Comparison of ENCODE assay signal across 9 mouse cellular contexts in the genomic region with DNA sequence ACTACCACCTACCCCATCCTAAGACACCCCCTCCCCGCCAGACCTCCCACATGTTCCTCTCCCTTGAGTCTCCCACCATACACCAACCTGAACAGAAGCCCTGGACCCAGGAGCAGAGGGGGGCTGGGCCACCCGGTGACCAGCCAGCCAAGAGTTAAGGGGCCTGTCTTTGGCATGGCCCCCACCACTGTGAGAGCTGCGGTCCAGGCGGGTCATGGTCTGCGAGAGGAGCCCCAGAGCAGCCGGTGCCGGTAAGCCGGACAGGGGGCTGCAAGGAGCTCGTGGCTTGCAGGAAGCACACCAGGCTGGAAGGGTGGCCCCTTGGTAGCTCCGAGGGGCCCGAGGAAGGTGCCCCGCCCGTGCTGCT. TPM values are rescaled to one million over a fixed set of nuclear protein-coding genes. Genes with fewer than 3 reads are reported as not detected.
DNase-seq lines count a peak whose midpoint lies in the region; ATAC-seq and TF ChIP-seq lines count a peak whose summit lies in the region.
"Had no signal": no experiment of that assay in that cellular context is flagged by ENCODE, and none has a peak within 500 bp of the region (broad histone marks: within the 10 kb centered on the region; RNA-seq: fewer than 3 reads in every experiment).

No protein-coding gene starts in this region.

- TF ChIP-seq RAD21 in CH12.LX (IDR thresholded peaks at IDR 0.05; ENCODE audit: low read depth, low read length) = no peak

- dilution Hi-C loops in CH12.LX (cut with MboI; ENCODE audit: extremely low pct_ligation_motif_present, extremely low pct_unique_long_range_greater_than_20kb, low sequenced_read_pairs) = no loop called here

- peak in 1 of 2 experiments; percentile 27 for DNase-seq in heart, adult 2 months
- DNase-seq in heart, postnatal 36 days = no peak
- no peak for DNase-seq in CH12.LX (ENCODE audit: extremely low read depth)
- DNase-seq in forebrain, embryonic 10.5 days (ENCODE audit: extremely low spot score, low spot score) = no peak
- DNase-seq in limb, embryonic 14.5 days (ENCODE audit: low spot score) = no peak
- DNase-seq in stomach, postnatal 0 days (ENCODE audit: low spot score) = no peak
- DNase-seq in embryo, embryonic 10.5 days (ENCODE audit: low spot score) = no peak
- DNase-seq in natural killer cell, adult 2 months (ENCODE audit: low spot score in 2 of 2) = no peak

- intact Hi-C loops in heart, adult 2 months (cut with DNase I) = loop anchor here (2.0 kb wide), 1 partner anchor 35 kb away; the partner anchor contains the start of gene Cbx1
- intact Hi-C loops in heart, postnatal 36 days (cut with DNase I) = no loop called here

- no peaks in the 10 kb centered on the region for H3K9me3 ChIP-seq in CH12.LX (replicated peaks; ENCODE audit: low read length)
- no peaks in the 10 kb centered on the region for H3K9me3 ChIP-seq in forebrain, embryonic 10.5 days
- H3K9me3 ChIP-seq in limb, embryonic 14.5 days (ENCODE audit: control insufficient read depth, low read length) = no peaks in the 10 kb centered on the region
- H3K9me3 ChIP-seq in stomach, postnatal 0 days (ENCODE audit: control insufficient read depth, low read length) = no peaks in the 10 kb centered on the region

- H3K36me3 ChIP-seq in heart, adult 2 months (ENCODE audit: control insufficient read depth, insufficient read depth, low read length) = peaks cover 7% of the 10 kb centered on the region
- peaks cover 53 to 70% of the 10 kb centered on the region in 2 experiments for H3K36me3 ChIP-seq in CH12.LX (replicated peaks in 1 of 2; ENCODE audit: control insufficient read depth in 1 of 2, insufficient read depth in 1 of 2, low read length in 1 of 2)
- H3K36me3 ChIP-seq in forebrain, embryonic 10.5 days (replicated peaks) = peaks cover 86% of the 10 kb centered on the region
- H3K36me3 ChIP-seq in limb, embryonic 14.5 days (ENCODE audit: control insufficient read depth, insufficient read depth, low read length) = peaks cover 63% of the 10 kb centered on the region
- peaks cover 29% of the 10 kb centered on the region for H3K36me3 ChIP-seq in stomach, postnatal 0 days (ENCODE audit: control insufficient read depth, insufficient read depth, low read length)

- TF ChIP-seq POLR2A in heart, adult 2 months (IDR thresholded peaks at IDR 0.05; ENCODE audit: insufficient read depth, low read depth, low read length) = no peak
- no peak for TF ChIP-seq POLR2A in CH12.LX (IDR thresholded peaks at IDR 0.05; ENCODE audit: low read depth, low read length)
- TF ChIP-seq POLR2A in limb, embryonic 14.5 days (IDR thresholded peaks at IDR 0.05; ENCODE audit: borderline replicate concordance, extremely low read depth, insufficient read depth, insufficient read length) = no peak

- H3K27me3 ChIP-seq in heart, adult 2 months (ENCODE audit: control insufficient read depth, insufficient read depth, low read length) = no peaks in the 10 kb centered on the region
- H3K27me3 ChIP-seq in CH12.LX (replicated peaks) = no peaks in the 10 kb centered on the region
- no peaks in the 10 kb centered on the region for H3K27me3 ChIP-seq in forebrain, embryonic 10.5 days (ENCODE audit: poor library complexity, severe bottlenecking)
- no peaks in the 10 kb centered on the region for H3K27me3 ChIP-seq in limb, embryonic 14.5 days (ENCODE audit: control insufficient read depth, insufficient read depth, low read length)
- no peaks in the 10 kb centered on the region for H3K27me3 ChIP-seq in stomach, postnatal 0 days (ENCODE audit: control insufficient read depth, insufficient read depth, low read length)
- H3K27me3 ChIP-seq: Patski had no signal

- peak overlapping the region; percentile 49 for H3K27ac ChIP-seq in heart, adult 2 months
- H3K27ac ChIP-seq in CH12.LX (ENCODE audit: insufficient read depth, low read depth) = peak overlapping the region; percentile 99
- H3K27ac ChIP-seq in forebrain, embryonic 10.5 days = peak overlapping the region; percentile 88
- 0 out of 2 replicates have a peak overlapping the region, but pooled peaks have one; percentile 48 for H3K27ac ChIP-seq in limb, embryonic 14.5 days (replicated peaks; ENCODE audit: low read depth, low read length)
- H3K27ac ChIP-seq in stomach, postnatal 0 days (replicated peaks) = 0 out of 2 replicates have a peak overlapping the region, but pooled peaks have one; percentile 24

- H3K4me3 ChIP-seq in heart, adult 2 months = peak overlapping the region; percentile 83
- H3K4me3 ChIP-seq in CH12.LX (replicated peaks in 1 of 3; ENCODE audit: low read depth in 2 of 3, low read length in 2 of 3, poor library complexity in 1 of 3) = peak overlapping the region; percentile 67 to 79 (median 74)
- peak overlapping the region; percentile 66 for H3K4me3 ChIP-seq in forebrain, embryonic 10.5 days
- peak overlapping the region; percentile 49 for H3K4me3 ChIP-seq in limb, embryonic 14.5 days (replicated peaks; ENCODE audit: low read length)
- peak overlapping the region; percentile 42 for H3K4me3 ChIP-seq in stomach, postnatal 0 days (ENCODE audit: low read depth, low read length)

- no peak for TF ChIP-seq EP300 in heart, adult 2 months (IDR thresholded peaks at IDR 0.05; ENCODE audit: insufficient read depth, low read depth, low read length)
- TF ChIP-seq EP300 in CH12.LX (IDR thresholded peaks at IDR 0.05; ENCODE audit: low read length) = peak; percentile 1; the same call in 1 of the 2 replicates
- TF ChIP-seq EP300 in stomach, postnatal 0 days (optimal IDR thresholded peaks at IDR 0.05) = no peak

- TF ChIP-seq CTCF in heart, adult 2 months (IDR thresholded peaks at IDR 0.05) = no peak
- no peak for TF ChIP-seq CTCF in CH12.LX (conservative IDR thresholded peaks at IDR 0.05 in 1 of 2, IDR thresholded peaks at IDR 0.05 in 1 of 2; ENCODE audit: low read depth in 2 of 2, low read length in 2 of 2)
- TF ChIP-seq CTCF in stomach, postnatal 0 days (IDR thresholded peaks at IDR 0.05; ENCODE audit: low read depth) = no peak

- H3K9ac ChIP-seq in heart, adult 2 months (ENCODE audit: low read depth, low read length) = peak overlapping the region; percentile 54
- peak overlapping the region; percentile 95 for H3K9ac ChIP-seq in CH12.LX (ENCODE audit: insufficient read depth, low read depth)
- H3K9ac ChIP-seq in limb, embryonic 14.5 days (ENCODE audit: low read depth, low read length, severe bottlenecking) = peak overlapping the region; percentile 43
- peak overlapping the region; percentile 52 for H3K9ac ChIP-seq in stomach, postnatal 0 days (ENCODE audit: low read length)

- 13% methylated on average over 13 of the region's 13 CpGs for WGBS in heart, adult 2 months
- WGBS in forebrain, embryonic 10.5 days = 7% methylated on average over 13 of the region's 13 CpGs
- WGBS in limb, embryonic 14.5 days = 13% methylated on average over 8 of the region's 13 CpGs
- 12% methylated on average over 13 of the region's 13 CpGs for WGBS in stomach, postnatal 0 days

- peaks cover 13% of the 10 kb centered on the region for H3K79me2 ChIP-seq in heart, adult 2 months (replicated peaks; ENCODE audit: control insufficient read depth, insufficient read depth, low read length)
- peaks cover 85% of the 10 kb centered on the region for H3K79me2 ChIP-seq in CH12.LX (replicated peaks; ENCODE audit: control insufficient read depth, extremely low read depth, insufficient read depth, poor library complexity, severe bottlenecking)

- in situ Hi-C loops in CH12.LX (cut with MboI; ENCODE audit: low pct_ligation_motif_present, low pct_unique_long_range_greater_than_20kb, low sequenced_read_pairs) = no loop called here

- peaks cover 23% of the 10 kb centered on the region for H3K4me1 ChIP-seq in heart, adult 2 months (ENCODE audit: control insufficient read depth, insufficient read depth, low read length)
- peaks cover 33 to 76% of the 10 kb centered on the region in 2 experiments for H3K4me1 ChIP-seq in CH12.LX (ENCODE audit: control insufficient read depth in 1 of 2, insufficient read depth in 2 of 2)
- H3K4me1 ChIP-seq in forebrain, embryonic 10.5 days = peaks cover 62% of the 10 kb centered on the region
- H3K4me1 ChIP-seq in limb, embryonic 14.5 days (ENCODE audit: control insufficient read depth, insufficient read depth, low read length) = peaks cover 43% of the 10 kb centered on the region
- H3K4me1 ChIP-seq in stomach, postnatal 0 days (replicated peaks; ENCODE audit: control insufficient read depth, insufficient read depth) = peaks cover 22% of the 10 kb centered on the region

- peak overlapping the region; percentile 35; the same call in 1 of the 2 replicates for H3K4me2 ChIP-seq in CH12.LX (ENCODE audit: insufficient read depth, low read depth, poor library complexity, severe bottlenecking)
- H3K4me2 ChIP-seq in limb, embryonic 14.5 days (replicated peaks; ENCODE audit: low read depth, low read length, severe bottlenecking) = peak overlapping the region; percentile 76
- H3K4me2 ChIP-seq in stomach, postnatal 0 days (replicated peaks; ENCODE audit: low read depth) = peak overlapping the region; percentile 72

- ATAC-seq in limb, embryonic 14.5 days (ENCODE audit: low FRiP score, low read depth) = peak; percentile 1; the same call in 1 of the 2 replicates
- ATAC-seq in stomach, postnatal 0 days (ENCODE audit: low FRiP score, low TSS enrichment) = peak; percentile 4; the same call in 1 of the 2 replicates

RNA-seq across cellular contexts. Expression of gene Nfe2l1, which starts 6.3 kb away (rescaled TPM):
- total RNA-seq in heart, adult 2 months (2021) = 100 to 1,000 TPM; 395 to 436 TPM
- polyA plus RNA-seq in heart, adult 2 months (2012; rRNA removed) = 397 and 529 TPM in 2 replicates
- total RNA-seq in heart, postnatal 36 days (2021) = 100 to 1,000 TPM; 397 to 404 TPM
- total RNA-seq in CH12.LX (2012; rRNA removed) = 113 and 169 TPM in 2 replicates
- total RNA-seq in CH12.LX (2014; rRNA removed) = 61.1 and 77.7 TPM in 2 replicates
- 145 and 182 TPM in 2 replicates for polyA plus RNA-seq in CH12.LX (2012; ENCODE audit: insufficient read length, low read depth)
- polyA plus RNA-seq in forebrain, embryonic 10.5 days (2016; fragmentation: Nextera tagmentation; extraction: Ambion mirVana) = 64.7 and 66.0 TPM in 2 replicates
- polyA plus RNA-seq in limb, embryonic 14.5 days (2012; rRNA removed) = 94.5 and 125 TPM in 2 replicates
- polyA plus RNA-seq in limb, embryonic 14.5 days (2014; fragmentation: Nextera tagmentation; extraction: Ambion mirVana) = 42.0 and 49.6 TPM in 2 replicates
- 32.4 and 35.6 TPM in 2 replicates for polyA plus RNA-seq in stomach, postnatal 0 days (2015; fragmentation: Nextera tagmentation; extraction: Ambion mirVana)

RNA-seq across cellular contexts. Expression of gene Copz2, which starts 26.2 kb away (rescaled TPM):
- total RNA-seq in heart, adult 2 months (2021) = 10 to 100 TPM; 35.0 to 36.9 TPM
- polyA plus RNA-seq in heart, adult 2 months (2012; rRNA removed) = 55.0 and 76.6 TPM in 2 replicates
- total RNA-seq in heart, postnatal 36 days (2021) = 10 to 100 TPM; 36.0 to 39.4 TPM
- 1.3 and 4.1 TPM in 2 replicates for total RNA-seq in CH12.LX (2012; rRNA removed)
- 0.28 and 0.35 TPM in 2 replicates for total RNA-seq in CH12.LX (2014; rRNA removed)
- 0.87 and 0.99 TPM in 2 replicates for polyA plus RNA-seq in CH12.LX (2012; ENCODE audit: insufficient read length, low read depth)
- polyA plus RNA-seq in forebrain, embryonic 10.5 days (2016; fragmentation: Nextera tagmentation; extraction: Ambion mirVana) = 25.1 and 25.6 TPM in 2 replicates
- polyA plus RNA-seq in limb, embryonic 14.5 days (2012; rRNA removed) = 117 and 141 TPM in 2 replicates
- polyA plus RNA-seq in limb, embryonic 14.5 days (2014; fragmentation: Nextera tagmentation; extraction: Ambion mirVana) = 201 and 210 TPM in 2 replicates
- polyA plus RNA-seq in stomach, postnatal 0 days (2015; fragmentation: Nextera tagmentation; extraction: Ambion mirVana) = 84.7 and 95.1 TPM in 2 replicates

RNA-seq across cellular contexts. Expression of gene Cbx1, which starts 34.5 kb away (rescaled TPM):
- 10 to 100 TPM; 34.8 to 36.9 TPM for total RNA-seq in heart, adult 2 months (2021)
- polyA plus RNA-seq in heart, adult 2 months (2012; rRNA removed) = 8.4 and 11.1 TPM in 2 replicates
- total RNA-seq in heart, postnatal 36 days (2021) = 10 to 100 TPM; 32.5 to 35.2 TPM
- 144 and 163 TPM in 2 replicates for total RNA-seq in CH12.LX (2012; rRNA removed)
- total RNA-seq in CH12.LX (2014; rRNA removed) = 115 and 138 TPM in 2 replicates
- polyA plus RNA-seq in CH12.LX (2012; ENCODE audit: insufficient read length, low read depth) = 223 and 251 TPM in 2 replicates
- 188 and 202 TPM in 2 replicates for polyA plus RNA-seq in forebrain, embryonic 10.5 days (2016; fragmentation: Nextera tagmentation; extraction: Ambion mirVana)
- 68.4 and 98.9 TPM in 2 replicates for polyA plus RNA-seq in limb, embryonic 14.5 days (2012; rRNA removed)
- polyA plus RNA-seq in limb, embryonic 14.5 days (2014; fragmentation: Nextera tagmentation; extraction: Ambion mirVana) = 87.8 and 98.5 TPM in 2 replicates
- polyA plus RNA-seq in stomach, postnatal 0 days (2015; fragmentation: Nextera tagmentation; extraction: Ambion mirVana) = 30.5 and 38.7 TPM in 2 replicates

RNA-seq across cellular contexts. Expression of gene Snx11, which starts 46.1 kb away (rescaled TPM):
- 10 to 100 TPM; 11.6 to 12.5 TPM for total RNA-seq in heart, adult 2 months (2021)
- polyA plus RNA-seq in heart, adult 2 months (2012; rRNA removed) = 11.1 and 16.2 TPM in 2 replicates
- 10 to 100 TPM; 12.1 to 12.6 TPM for total RNA-seq in heart, postnatal 36 days (2021)
- total RNA-seq in CH12.LX (2012; rRNA removed) (153 and 173 TPM in 2 replicates), CH12.LX (2014; rRNA removed) (244 and 246 TPM in 2 replicates)
- polyA plus RNA-seq in CH12.LX (2012; ENCODE audit: insufficient read length, low read depth) = 208 and 217 TPM in 2 replicates
- polyA plus RNA-seq in forebrain, embryonic 10.5 days (2016; fragmentation: Nextera tagmentation; extraction: Ambion mirVana) = 25.7 and 27.5 TPM in 2 replicates
- 28.3 and 28.7 TPM in 2 replicates for polyA plus RNA-seq in limb, embryonic 14.5 days (2012; rRNA removed)
- 11.9 and 13.3 TPM in 2 replicates for polyA plus RNA-seq in limb, embryonic 14.5 days (2014; fragmentation: Nextera tagmentation; extraction: Ambion mirVana)
- polyA plus RNA-seq in stomach, postnatal 0 days (2015; fragmentation: Nextera tagmentation; extraction: Ambion mirVana) = 17.6 and 17.8 TPM in 2 replicates

Comparison
In these comparisons a context has a peak if more than half of its experiments do, and no peak if none do; other contexts are left out.
1. H3K27ac ChIP-seq: peak in every context shown above with its lines; median percentile 99 in CH12.LX; 88 in forebrain, embryonic 10.5 days; 49 in heart, adult 2 months; 48 in limb, embryonic 14.5 days; 24 in stomach, postnatal 0 days.
2. H3K9ac ChIP-seq: peak in every context shown above with its lines; median percentile 95 in CH12.LX; 54 in heart, adult 2 months; 52 in stomach, postnatal 0 days; 43 in limb, embryonic 14.5 days.
3. RNA of gene Copz2, which starts 26.2 kb away (polyA plus RNA-seq): 117 to 210 TPM in limb, embryonic 14.5 days, 84.7 to 95.1 TPM in stomach, postnatal 0 days, 55.0 to 76.6 TPM in heart, adult 2 months and 25.1 to 25.6 TPM in forebrain, embryonic 10.5 days; 0.87 to 0.99 TPM in CH12.LX; every median in the first group is over 10 times any median in the second.
4. Peak in every context shown above with its lines, with median percentiles within 50 percentile points of each other: H3K4me3 ChIP-seq and H3K4me2 ChIP-seq.